9 mouse cellular contexts compared by ENCODE assay signal in the genomic region with DNA sequence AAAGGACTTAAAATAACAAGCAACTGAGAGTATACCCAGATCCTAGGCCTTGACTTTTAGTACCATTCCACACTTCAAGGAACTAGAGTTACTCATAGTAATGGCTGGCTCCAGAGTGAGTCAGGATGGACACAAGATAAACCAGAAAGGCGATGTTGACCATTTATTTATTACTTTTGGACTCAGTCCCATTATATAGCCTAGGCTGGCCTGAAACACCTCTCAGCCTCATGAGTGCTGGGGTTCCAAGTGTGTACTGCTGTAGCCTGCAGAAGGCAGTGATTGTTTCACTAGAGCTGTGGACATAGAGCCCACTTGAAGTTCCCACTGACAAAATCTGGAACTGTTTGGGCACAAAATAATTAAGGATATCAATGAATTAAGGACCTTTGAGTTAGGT.
"Had no signal": no experiment of that assay in that cellular context is flagged by ENCODE, and none has a peak within 500 bp of the region (broad histone marks: within the 10 kb centered on the region; RNA-seq: fewer than 3 reads in every experiment).

No protein-coding gene starts in this region.

- DNase-seq: kidney, adult 9 months; kidney, postnatal 25 days; layer of hippocampus, adult 9-11 months; liver, embryonic 13.5 days; lung, adult 2 months; lung, postnatal 14 days; lung, postnatal 4 days; midbrain, embryonic 14.5 days; thymus, postnatal 25 days had no signal
